Mouse (Mus musculus): ENCODE data around the gene Ifnz. TPM values are rescaled to one million over a fixed set of nuclear protein-coding genes. Genes with fewer than 3 reads are reported as not detected.

Ifnz gene
- total RNA-seq (2023), result not detected

DNA sequence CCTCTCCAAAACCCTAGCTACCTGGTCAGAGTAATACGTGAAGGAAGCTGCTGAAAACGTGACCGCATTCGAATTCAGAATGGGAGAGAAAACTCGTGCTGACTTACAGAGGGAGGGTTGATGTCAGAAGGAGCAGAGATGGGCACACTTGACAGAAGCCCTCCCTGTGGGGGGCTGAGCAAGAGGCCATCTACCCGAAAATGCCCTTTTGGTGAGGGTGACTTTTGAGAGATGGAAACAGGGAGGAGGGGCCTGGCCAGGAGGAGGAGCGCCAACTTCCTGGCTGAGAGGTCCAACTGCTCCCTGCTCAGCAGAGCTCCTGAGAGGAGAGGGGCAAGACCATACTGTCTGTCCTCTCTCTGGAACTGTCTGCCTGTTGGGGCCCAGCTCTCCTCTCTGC lies at the start of gene Ifnz:
Gene Ifnz, plus strand, starts transcription at position 301 of the 400 bp plus-strand sequence.

DNA sequence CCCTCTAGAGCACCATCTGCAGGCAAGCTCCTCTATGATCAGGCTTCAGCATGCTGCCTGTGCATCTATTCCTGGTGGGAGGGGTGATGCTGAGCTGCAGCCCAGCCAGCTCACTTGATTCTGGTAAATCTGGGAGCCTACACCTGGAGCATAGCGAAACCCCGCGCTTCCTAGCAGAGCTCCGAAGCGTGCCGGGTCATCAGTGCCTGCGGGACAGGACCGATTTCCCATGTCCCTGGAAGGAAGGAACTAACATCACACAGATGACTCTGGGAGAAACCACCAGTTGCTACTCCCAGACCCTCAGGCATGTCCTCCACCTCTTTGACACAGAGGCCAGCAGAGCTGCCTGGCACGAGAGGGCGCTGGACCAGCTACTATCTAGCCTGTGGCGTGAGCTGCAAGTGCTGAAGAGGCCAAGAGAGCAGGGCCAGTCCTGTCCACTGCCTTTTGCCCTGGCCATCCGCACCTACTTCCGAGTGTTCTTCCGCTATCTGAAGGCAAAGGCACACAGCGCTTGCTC lies 27.1 kb upstream of the Ifnz start, which contains the start of gene Gm13271:
Gene Gm13271, plus strand, starts transcription at position 51 of the 523 bp plus-strand sequence.

DNA sequence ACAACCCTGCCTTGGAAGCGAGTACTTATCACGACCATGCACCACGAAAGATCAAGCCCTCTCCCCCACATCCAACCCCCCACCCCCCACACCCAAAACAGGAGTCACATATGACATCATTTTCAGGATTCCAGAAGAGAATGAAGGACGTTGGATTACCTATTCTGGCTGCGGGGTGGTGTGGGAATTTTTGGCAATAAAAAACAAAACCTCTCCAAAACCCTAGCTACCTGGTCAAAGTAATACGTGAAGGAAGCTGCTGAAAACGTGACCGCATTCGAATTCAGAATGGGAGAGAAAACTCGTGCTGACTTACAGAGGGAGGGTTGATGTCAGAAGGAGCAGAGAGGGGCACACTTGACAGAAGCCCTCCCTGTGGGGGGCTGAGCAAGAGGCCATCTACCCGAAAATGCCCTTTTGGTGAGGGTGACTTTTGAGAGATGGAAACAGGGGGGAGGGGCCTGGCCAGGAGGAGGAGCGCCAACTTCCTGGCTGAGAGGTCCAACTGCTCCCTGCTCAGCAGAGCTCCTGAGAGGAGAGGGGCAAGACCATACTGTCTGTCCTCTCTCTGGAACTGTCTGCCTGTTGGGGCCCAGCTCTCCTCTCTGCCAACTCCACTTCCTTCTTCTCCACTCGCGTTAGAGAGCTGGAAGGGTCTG lies 22.2 kb upstream of the Ifnz start, which contains the start of gene Gm13283:
Gene Gm13283, plus strand, starts transcription at position 510 of the 659 bp plus-strand sequence.

DNA sequence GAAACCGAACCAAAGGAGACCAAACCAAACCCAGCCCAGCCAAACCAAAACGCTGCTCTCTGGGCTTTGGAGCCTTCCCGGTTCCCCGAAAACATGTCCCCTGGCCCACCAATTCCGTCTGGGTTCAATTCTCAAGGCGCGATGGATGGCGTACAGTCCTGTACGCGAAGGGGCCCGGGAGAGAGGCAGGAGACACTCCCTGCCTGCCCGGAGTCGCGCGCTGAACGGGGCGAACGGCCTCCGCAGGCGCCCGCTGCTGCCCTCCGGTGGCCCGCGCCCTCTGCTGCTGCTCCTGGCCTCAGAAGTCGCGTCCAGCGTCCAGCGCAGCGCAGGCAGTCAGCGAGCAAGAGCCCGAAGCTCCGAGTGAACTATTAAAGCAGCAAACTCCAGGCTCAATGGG lies 8.4 kb upstream of the Ifnz start, which contains the start of gene Gm13290:
Gene Gm13290, plus strand, starts transcription at position 301 of the 400 bp plus-strand sequence.

DNA sequence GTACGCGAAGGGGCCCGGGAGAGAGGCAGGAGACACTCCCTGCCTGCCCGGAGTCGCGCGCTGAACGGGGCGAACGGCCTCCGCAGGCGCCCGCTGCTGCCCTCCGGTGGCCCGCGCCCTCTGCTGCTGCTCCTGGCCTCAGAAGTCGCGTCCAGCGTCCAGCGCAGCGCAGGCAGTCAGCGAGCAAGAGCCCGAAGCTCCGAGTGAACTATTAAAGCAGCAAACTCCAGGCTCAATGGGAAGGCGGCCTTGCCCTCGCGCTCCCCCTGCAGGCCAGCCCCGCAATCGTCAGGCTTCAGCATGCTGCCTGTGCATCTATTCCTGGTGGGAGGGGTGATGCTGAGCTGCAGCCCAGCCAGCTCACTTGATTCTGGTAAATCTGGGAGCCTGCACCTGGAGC lies 5.3 kb upstream of the Ifnz start, which contains the start of gene Gm13289:
Gene Gm13289, plus strand, starts transcription at position 301 of the 400 bp plus-strand sequence.

DNA sequence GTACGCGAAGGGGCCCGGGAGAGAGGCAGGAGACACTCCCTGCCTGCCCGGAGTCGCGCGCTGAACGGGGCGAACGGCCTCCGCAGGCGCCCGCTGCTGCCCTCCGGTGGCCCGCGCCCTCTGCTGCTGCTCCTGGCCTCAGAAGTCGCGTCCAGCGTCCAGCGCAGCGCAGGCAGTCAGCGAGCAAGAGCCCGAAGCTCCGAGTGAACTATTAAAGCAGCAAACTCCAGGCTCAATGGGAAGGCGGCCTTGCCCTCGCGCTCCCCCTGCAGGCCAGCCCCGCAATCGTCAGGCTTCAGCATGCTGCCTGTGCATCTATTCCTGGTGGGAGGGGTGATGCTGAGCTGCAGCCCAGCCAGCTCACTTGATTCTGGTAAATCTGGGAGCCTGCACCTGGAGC lies 2.4 kb upstream of the Ifnz start, which contains the start of gene Gm13272:
Gene Gm13272, plus strand, starts transcription at position 301 of the 400 bp plus-strand sequence.

GRCm38 (mm10) chr4:88785409-88785808 lies 3.5 kb downstream of the Ifnz start, which contains the start of gene Gm13276:
Gene Gm13276, plus strand, starts transcription at chr4:88785709.

GRCm38 (mm10) chr4:88788402-88788801 lies 6.5 kb downstream of the Ifnz start, which contains the start of gene Gm13277:
Gene Gm13277, plus strand, starts transcription at chr4:88788632.

DNA sequence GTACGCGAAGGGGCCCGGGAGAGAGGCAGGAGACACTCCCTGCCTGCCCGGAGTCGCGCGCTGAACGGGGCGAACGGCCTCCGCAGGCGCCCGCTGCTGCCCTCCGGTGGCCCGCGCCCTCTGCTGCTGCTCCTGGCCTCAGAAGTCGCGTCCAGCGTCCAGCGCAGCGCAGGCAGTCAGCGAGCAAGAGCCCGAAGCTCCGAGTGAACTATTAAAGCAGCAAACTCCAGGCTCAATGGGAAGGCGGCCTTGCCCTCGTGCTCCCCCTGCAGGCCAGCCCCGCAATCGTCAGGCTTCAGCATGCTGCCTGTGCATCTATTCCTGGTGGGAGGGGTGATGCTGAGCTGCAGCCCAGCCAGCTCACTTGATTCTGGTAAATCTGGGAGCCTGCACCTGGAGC lies 9.3 kb downstream of the Ifnz start, which contains the start of gene Gm13278:
Gene Gm13278, plus strand, starts transcription at position 301 of the 400 bp plus-strand sequence.

GRCm38 (mm10) chr4:88793936-88794675 lies 12.2 kb downstream of the Ifnz start, which contains the start of gene Gm13275:
Gene Gm13275, plus strand, starts transcription at chr4:88794487.

GRCm38 (mm10) chr4:88797097-88797496 lies 15.2 kb downstream of the Ifnz start, which contains the start of gene Gm13279:
Gene Gm13279, plus strand, starts transcription at chr4:88797397.

GRCm38 (mm10) chr4:88799365-88799764 lies 17.4 kb downstream of the Ifnz start, which contains the start of gene Gm13285:
Gene Gm13285, plus strand, starts transcription at chr4:88799665.

GRCm38 (mm10) chr4:88802954-88803353 lies 21.0 kb downstream of the Ifnz start, which contains the start of gene Gm13287:
Gene Gm13287, plus strand, starts transcription at chr4:88803254.

DNA sequence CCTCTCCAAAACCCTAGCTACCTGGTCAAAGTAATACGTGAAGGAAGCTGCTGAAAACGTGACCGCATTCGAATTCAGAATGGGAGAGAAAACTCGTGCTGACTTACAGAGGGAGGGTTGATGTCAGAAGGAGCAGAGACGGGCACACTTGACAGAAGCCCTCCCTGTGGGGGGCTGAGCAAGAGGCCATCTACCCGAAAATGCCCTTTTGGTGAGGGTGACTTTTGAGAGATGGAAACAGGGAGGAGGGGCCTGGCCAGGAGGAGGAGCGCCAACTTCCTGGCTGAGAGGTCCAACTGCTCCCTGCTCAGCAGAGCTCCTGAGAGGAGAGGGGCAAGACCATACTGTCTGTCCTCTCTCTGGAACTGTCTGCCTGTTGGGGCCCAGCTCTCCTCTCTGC lies 23.3 kb downstream of the Ifnz start, which contains the start of gene Gm13288:
Gene Gm13288, plus strand, starts transcription at position 301 of the 400 bp plus-strand sequence.

GRCm38 (mm10) chr4:88815928-88816327 lies 34.0 kb downstream of the Ifnz start, which contains the start of gene Ifna7:
Gene Ifna7, plus strand, starts transcription at chr4:88816228.

GRCm38 (mm10) chr4:88819659-88820058 lies 37.7 kb downstream of the Ifnz start, which contains the start of gene Ifna11:
Gene Ifna11, plus strand, starts transcription at chr4:88819959.

GRCm38 (mm10) chr4:88827116-88827515 lies 45.2 kb downstream of the Ifnz start, which contains the start of gene Ifna6:
Gene Ifna6, plus strand, starts transcription at chr4:88827416.

Other genes starting within 250 kb of the Ifnz start
- gene Ifna15, start 223.9 kb upstream of the Ifnz start, total RNA-seq (2023), result not detected
- not detected for gene Ifna14, start 210.3 kb upstream of the Ifnz start, total RNA-seq (2023)
- gene Ifna9, start 189.7 kb upstream of the Ifnz start, total RNA-seq (2023), result not detected
- not detected for gene Ifna12, start 178.8 kb upstream of the Ifnz start, total RNA-seq (2023)
- not detected for gene C87499, start 147.7 kb upstream of the Ifnz start, total RNA-seq (2023)
- not detected for gene Ifna13, start 137.7 kb upstream of the Ifnz start, total RNA-seq (2023)
- not detected for gene Ifna16, start 105.2 kb upstream of the Ifnz start, total RNA-seq (2023)
- not detected for gene Ifna2, start 98.2 kb upstream of the Ifnz start, total RNA-seq (2023)
- gene Ifnab, start 90.8 kb upstream of the Ifnz start, total RNA-seq (2023), result not detected
- gene Gm26566, start 60.3 kb upstream of the Ifnz start, total RNA-seq (2023), result 1.4 TPM
- gene Klhl9, start 59.7 kb upstream of the Ifnz start, total RNA-seq (2023), result 38.7 TPM
- not detected for gene Gm13271, start 27.3 kb upstream of the Ifnz start, total RNA-seq (2023)
- gene Gm13283, start 22.0 kb upstream of the Ifnz start, total RNA-seq (2023), result not detected
- gene Gm13290, start 8.3 kb upstream of the Ifnz start, total RNA-seq (2023), result not detected
- not detected for gene Gm13289, start 5.2 kb upstream of the Ifnz start, total RNA-seq (2023)
- gene Gm13272, start 2.3 kb upstream of the Ifnz start, total RNA-seq (2023), result not detected
- gene Gm13276, start 3.6 kb downstream of the Ifnz start, total RNA-seq (2023), result not detected
- not detected for gene Gm13277, start 6.5 kb downstream of the Ifnz start, total RNA-seq (2023)
- not detected for gene Gm13278, start 9.4 kb downstream of the Ifnz start, total RNA-seq (2023)
- not detected for gene Gm13275, start 12.4 kb downstream of the Ifnz start, total RNA-seq (2023)
- not detected for gene Gm13279, start 15.3 kb downstream of the Ifnz start, total RNA-seq (2023)
- not detected for gene Gm13285, start 17.5 kb downstream of the Ifnz start, total RNA-seq (2023)
- not detected for gene Gm13287, start 21.1 kb downstream of the Ifnz start, total RNA-seq (2023)
- not detected for gene Gm13288, start 23.4 kb downstream of the Ifnz start, total RNA-seq (2023)
- gene Ifna7, start 34.1 kb downstream of the Ifnz start, total RNA-seq (2023), result not detected
- not detected for gene Ifna11, start 37.8 kb downstream of the Ifnz start, total RNA-seq (2023)
- not detected for gene Ifna6, start 45.3 kb downstream of the Ifnz start, total RNA-seq (2023)
- gene Ifna5, start 53.4 kb downstream of the Ifnz start, total RNA-seq (2023), result not detected
- not detected for gene Ifna4, start 59.7 kb downstream of the Ifnz start, total RNA-seq (2023)
- gene Ifna1, start 68.0 kb downstream of the Ifnz start, total RNA-seq (2023), result not detected
- not detected for gene Ifne, start 98.1 kb downstream of the Ifnz start, total RNA-seq (2023)